In genomic region chr2:25224766-25225752, GRCm38 (mm10) we compare ENCODE assay signal across 8 mouse cellular contexts. TPM values are rescaled to one million over a fixed set of nuclear protein-coding genes. Genes with fewer than 3 reads are reported as not detected.
DNase-seq lines count a peak whose midpoint lies in the region; ATAC-seq lines count a peak whose summit lies in the region.

No protein-coding gene starts in this region.

- H3K4me3 ChIP-seq in embryonic facial prominence, embryonic 14.5 days (ENCODE audit: low read depth, low read length): peak overlapping the region; percentile 55
- peak overlapping the region; percentile 75 for H3K4me3 ChIP-seq in limb, embryonic 10.5 days
- peak overlapping the region; percentile 72 for H3K4me3 ChIP-seq in midbrain, embryonic 12.5 days

- peaks cover 17% of the 10 kb centered on the region for H3K4me1 ChIP-seq in embryonic facial prominence, embryonic 14.5 days (ENCODE audit: control insufficient read depth, insufficient read depth, low read length)
- peaks cover 34% of the 10 kb centered on the region for H3K4me1 ChIP-seq in limb, embryonic 10.5 days
- H3K4me1 ChIP-seq in midbrain, embryonic 12.5 days: peaks cover 22% of the 10 kb centered on the region

- peak overlapping the region; percentile 50 for H3K4me2 ChIP-seq in embryonic facial prominence, embryonic 14.5 days (ENCODE audit: low read depth, low read length)
- peak overlapping the region; percentile 52 for H3K4me2 ChIP-seq in midbrain, embryonic 12.5 days (replicated peaks)

- H3K27me3 ChIP-seq in embryonic facial prominence, embryonic 14.5 days (replicated peaks; ENCODE audit: control insufficient read depth, insufficient read depth, low read length): no peaks in the 10 kb centered on the region
- no peaks in the 10 kb centered on the region for H3K27me3 ChIP-seq in limb, embryonic 10.5 days (ENCODE audit: low read depth, poor library complexity, severe bottlenecking)
- H3K27me3 ChIP-seq in midbrain, embryonic 12.5 days: peaks cover 11% of the 10 kb centered on the region

- peaks cover 10% of the 10 kb centered on the region for H3K36me3 ChIP-seq in embryonic facial prominence, embryonic 14.5 days (ENCODE audit: control insufficient read depth, insufficient read depth, low read length)
- H3K36me3 ChIP-seq in limb, embryonic 10.5 days: peaks cover 24% of the 10 kb centered on the region
- peaks cover 12% of the 10 kb centered on the region for H3K36me3 ChIP-seq in midbrain, embryonic 12.5 days

- peak overlapping the region; percentile 97 for H3K27ac ChIP-seq in embryonic facial prominence, embryonic 14.5 days (replicated peaks; ENCODE audit: low read depth, low read length)
- H3K27ac ChIP-seq in limb, embryonic 10.5 days: peak overlapping the region; percentile 95
- peak overlapping the region; percentile 97 for H3K27ac ChIP-seq in midbrain, embryonic 12.5 days (replicated peaks)

- peak; percentile 99 for DNase-seq in 3T3-L1 (ENCODE audit: low read depth, low spot score)
- peak; percentile 84 to 96 for DNase-seq in adrenal gland, postnatal 4 days (ENCODE audit: low spot score in 2 of 2)
- peak; percentile 100 for DNase-seq in embryonic facial prominence, embryonic 14.5 days (ENCODE audit: low spot score)
- peak; percentile 98 to 100 for DNase-seq in heart, adult 18-20 months
- DNase-seq in kidney, adult 18-20 months: peak; percentile 96
- DNase-seq in limb, embryonic 10.5 days (ENCODE audit: low spot score): peak; percentile 94
- peak; percentile 100 for DNase-seq in skeletal muscle tissue, adult 2 months (ENCODE audit: low read depth, low spot score)

- ATAC-seq in embryonic facial prominence, embryonic 14.5 days (ENCODE audit: low read depth): peak; percentile 97
- ATAC-seq in midbrain, embryonic 12.5 days (ENCODE audit: low FRiP score, low read depth): peak; percentile 97

- WGBS in embryonic facial prominence, embryonic 14.5 days: 2% methylated on average over 32 of the region's 41 CpGs
- WGBS in limb, embryonic 10.5 days: 2% methylated on average over 41 of the region's 41 CpGs
- WGBS in midbrain, embryonic 12.5 days: 2% methylated on average over 39 of the region's 41 CpGs

- no peaks in the 10 kb centered on the region for H3K9me3 ChIP-seq in embryonic facial prominence, embryonic 14.5 days (ENCODE audit: control insufficient read depth, low read length)
- no peaks in the 10 kb centered on the region for H3K9me3 ChIP-seq in limb, embryonic 10.5 days (replicated peaks)
- H3K9me3 ChIP-seq in midbrain, embryonic 12.5 days: no peaks in the 10 kb centered on the region

- H3K9ac ChIP-seq in embryonic facial prominence, embryonic 14.5 days (ENCODE audit: low read depth, low read length): peak overlapping the region; percentile 71
- H3K9ac ChIP-seq in midbrain, embryonic 12.5 days (replicated peaks): peak overlapping the region; percentile 60

RNA-seq across cellular contexts. Expression of gene Tubb4b, which starts 0.6 kb away (rescaled TPM):
- 100 to 1,000 TPM; 235 to 257 TPM for total RNA-seq in adrenal gland, postnatal 4 days (2021)
- 429 and 461 TPM in 2 replicates for polyA plus RNA-seq in embryonic facial prominence, embryonic 14.5 days (2014; fragmentation: Nextera tagmentation; extraction: Ambion mirVana)
- 100 to 1,000 TPM; 289 to 308 TPM for total RNA-seq in heart, adult 18-20 months (2021)
- polyA plus RNA-seq in limb, embryonic 10.5 days (2016; fragmentation: Nextera tagmentation; extraction: Ambion mirVana): 597 and 608 TPM in 2 replicates
- 460 and 476 TPM in 2 replicates for polyA plus RNA-seq in midbrain, embryonic 12.5 days (2016; fragmentation: Nextera tagmentation; extraction: Ambion mirVana)

RNA-seq across cellular contexts. Expression of gene Fam166a, which starts 6.5 kb away (rescaled TPM):
- under 1 TPM; 0.45 to 0.68 TPM for total RNA-seq in adrenal gland, postnatal 4 days (2021)
- polyA plus RNA-seq in embryonic facial prominence, embryonic 14.5 days (2014; fragmentation: Nextera tagmentation; extraction: Ambion mirVana): not detected in 2 replicates
- total RNA-seq in heart, adult 18-20 months (2021): not detected
- 1.0 TPM in 1 of 2 replicates, not detected in the other for polyA plus RNA-seq in limb, embryonic 10.5 days (2016; fragmentation: Nextera tagmentation; extraction: Ambion mirVana)
- polyA plus RNA-seq in midbrain, embryonic 12.5 days (2016; fragmentation: Nextera tagmentation; extraction: Ambion mirVana): 0.21 and 1.6 TPM in 2 replicates

RNA-seq across cellular contexts. Expression of gene Slc34a3, which starts 9.1 kb away (rescaled TPM):
- under 1 TPM in 1 of 2 experiments, not detected in 1; 0.95 TPM for total RNA-seq in adrenal gland, postnatal 4 days (2021)
- polyA plus RNA-seq in embryonic facial prominence, embryonic 14.5 days (2014; fragmentation: Nextera tagmentation; extraction: Ambion mirVana): not detected in 2 replicates
- not detected for total RNA-seq in heart, adult 18-20 months (2021)
- polyA plus RNA-seq in limb, embryonic 10.5 days (2016; fragmentation: Nextera tagmentation; extraction: Ambion mirVana): not detected in 2 replicates
- not detected in 2 replicates for polyA plus RNA-seq in midbrain, embryonic 12.5 days (2016; fragmentation: Nextera tagmentation; extraction: Ambion mirVana)

RNA-seq across cellular contexts. Expression of gene Stpg3, which starts 10.6 kb away (rescaled TPM):
- total RNA-seq in adrenal gland, postnatal 4 days (2021): not detected
- not detected in 2 replicates for polyA plus RNA-seq in embryonic facial prominence, embryonic 14.5 days (2014; fragmentation: Nextera tagmentation; extraction: Ambion mirVana)
- total RNA-seq in heart, adult 18-20 months (2021): not detected
- 0.14 TPM in 1 of 2 replicates, not detected in the other for polyA plus RNA-seq in limb, embryonic 10.5 days (2016; fragmentation: Nextera tagmentation; extraction: Ambion mirVana)
- polyA plus RNA-seq in midbrain, embryonic 12.5 days (2016; fragmentation: Nextera tagmentation; extraction: Ambion mirVana): not detected in 2 replicates

RNA-seq across cellular contexts. Expression of gene Rnf224, which starts 11.5 kb away (rescaled TPM):
- not detected for total RNA-seq in adrenal gland, postnatal 4 days (2021)
- not detected in 2 replicates for polyA plus RNA-seq in embryonic facial prominence, embryonic 14.5 days (2014; fragmentation: Nextera tagmentation; extraction: Ambion mirVana)
- total RNA-seq in heart, adult 18-20 months (2021): not detected
- polyA plus RNA-seq in limb, embryonic 10.5 days (2016; fragmentation: Nextera tagmentation; extraction: Ambion mirVana): not detected in 2 replicates
- not detected in 2 replicates for polyA plus RNA-seq in midbrain, embryonic 12.5 days (2016; fragmentation: Nextera tagmentation; extraction: Ambion mirVana)

Comparison
In these comparisons a context has a peak if more than half of its experiments do, and no peak if none do; other contexts are left out.
1. Peak in every context shown above with its lines: DNase-seq, ATAC-seq, H3K4me3 ChIP-seq and H3K27ac ChIP-seq.